Mouse (Mus musculus) hindbrain, embryonic 16.5 days (tissue): ENCODE measurements around the gene Fam149b. TPM values are rescaled to one million over a fixed set of nuclear protein-coding genes. Genes with fewer than 3 reads are reported as not detected.
"Not testable (repeated sequence)": the region's sequence is repeated elsewhere in the genome, so short reads cannot be mapped to it uniquely, and the experiment has no call there.

Source experiments
- ATAC-seq: fragments of 200-750 bp; cut with Nextera tagmentation; 2 replicates; pipeline ENCODE4 v1.8.0; 2017; ENCODE audit warnings: moderate TSS enrichment, moderate library complexity
- H3K27ac ChIP-seq: fragments of 300-500 bp; sonication (generic); 2 replicates; pipeline ENCODE4 v1.5.1; 2014; ENCODE audit warnings: low read depth, mild to moderate bottlenecking, control low read depth, low read length, moderate library complexity
- H3K27me3 ChIP-seq: fragments of 300-500 bp; sonication (generic); replicated peaks from 2 replicates; pipeline ENCODE4 v1.6.1; 2014; ENCODE audit warnings: low read length; ENCODE audit not compliant: control insufficient read depth, insufficient read depth
- H3K36me3 ChIP-seq: fragments of 300-500 bp; sonication (generic); 2 replicates; pipeline ENCODE4 v1.6.1; 2014; ENCODE audit warnings: mild to moderate bottlenecking, low read length, moderate library complexity, mixed read lengths; ENCODE audit not compliant: control insufficient read depth, insufficient read depth
- H3K4me1 ChIP-seq: fragments of 300-500 bp; sonication (generic); 2 replicates; pipeline ENCODE4 v1.6.1; 2014; ENCODE audit warnings: low read depth, low read length; ENCODE audit not compliant: control insufficient read depth, insufficient read depth
- H3K4me2 ChIP-seq: fragments of 300-500 bp; sonication (generic); 2 replicates; pipeline ENCODE4 v1.6.1; 2014; ENCODE audit warnings: mild to moderate bottlenecking, low read length, control low read depth, moderate library complexity
- H3K4me3 ChIP-seq: fragments of 300-500 bp; sonication (generic); 2 replicates; pipeline ENCODE4 v1.5.1; 2014; ENCODE audit warnings: mild to moderate bottlenecking, low read length, control low read depth, moderate library complexity
- H3K9ac ChIP-seq: fragments of 300-500 bp; sonication (generic); 2 replicates; pipeline ENCODE4 v1.6.1; 2014; ENCODE audit warnings: low read depth, mild to moderate bottlenecking, control low read depth, low read length, moderate library complexity
- H3K9me3 ChIP-seq: fragments of 300-500 bp; sonication (generic); 2 replicates; pipeline ENCODE4 v1.6.1; 2014; ENCODE audit warnings: mild to moderate bottlenecking, low read length, moderate library complexity; ENCODE audit not compliant: control insufficient read depth
- WGBS: fragments of 180-500 bp; shearing (Covaris S2); extraction: QIAGEN DNeasy Blood & Tissue Kit; methylation state at CpG from one replicate; pipeline ENCODE4 v1.1.7; 2014; 5-methylcytosine and 5-hydroxymethylcytosine counted together
- polyA plus RNA-seq: library from polyadenylated mRNA; unstranded; fragments of >200 nt; fragmentation: Nextera tagmentation; extraction: Ambion mirVana; gene quantifications from 2 replicates; pipeline ENCODE4 v1.2.1, GENCODE M21; 2015

Fam149b gene
- 40.1 and 40.4 TPM in 2 replicates for polyA plus RNA-seq

- Histone ChIP-seq H3K4me2 (peak within 1 kb of the TSS; percentile 93), H3K36me3 (peaks cover 10% of the 10 kb centered on the region), H3K4me3 (peak within 1 kb of the TSS; percentile 81), H3K4me1 (peaks cover 15% of the 10 kb centered on the region), H3K9me3 (no peaks in the 10 kb centered on the region), H3K9ac (peak within 1 kb of the TSS; percentile 87), H3K27ac (peak within 1 kb of the TSS; percentile 88), H3K27me3 (no peaks in the 10 kb centered on the region)
- ATAC-seq = peak; percentile 99
- under 1% methylated on average over 40 of the region's 42 CpGs for WGBS
Observed at GRCm38 (mm10) chr14:20347991-20348541, at the start of gene Fam149b, which contains the start of gene Ecd. TSS of gene Fam149b (plus strand) at chr14:20348162. TSS of gene Ecd (minus strand) at chr14:20348121.

GRCm38 (mm10) chr14:20305085-20305484 lies 42.9 kb upstream of the Fam149b start:
- H3K27me3 ChIP-seq, H3K36me3 ChIP-seq, H3K4me1 ChIP-seq, H3K4me3 ChIP-seq, H3K4me2 ChIP-seq, ATAC-seq, H3K27ac ChIP-seq, H3K9me3 ChIP-seq, H3K9ac ChIP-seq: not testable (repeated sequence)
- 69% methylated on average over 2 of the region's 2 CpGs for WGBS

GRCm38 (mm10) chr14:20315137-20315536 lies 32.8 kb upstream of the Fam149b start:
- Histone ChIP-seq H3K9me3 (no peaks in the 10 kb centered on the region), H3K4me3 (no peak overlapping the region), H3K27ac (no peak overlapping the region), H3K36me3 (0 out of 2 replicates have a peak, but pooled peaks cover 3% of the 10 kb centered on the region), H3K4me1 (no peaks in the 10 kb centered on the region), H3K9ac (no peak overlapping the region), H3K4me2 (no peak overlapping the region), H3K27me3 (no peaks in the 10 kb centered on the region)
- no peak for ATAC-seq
- WGBS = 90% methylated on average over 1 of the region's 1 CpGs

- no peak for ATAC-seq
- Histone ChIP-seq H3K27ac (no peak overlapping the region), H3K27me3 (no peaks in the 10 kb centered on the region), H3K9ac (no peak overlapping the region), H3K4me1 (no peaks in the 10 kb centered on the region), H3K9me3 (no peaks in the 10 kb centered on the region), H3K4me3 (no peak overlapping the region), H3K4me2 (no peak overlapping the region), H3K36me3 (peaks cover 15% of the 10 kb centered on the region)
- WGBS = 81% methylated on average over 3 of the region's 3 CpGs
Observed at GRCm38 (mm10) chr14:20319420-20319819, 28.5 kb upstream of the Fam149b start.

GRCm38 (mm10) chr14:20324196-20324595 lies 23.8 kb upstream of the Fam149b start:
- WGBS = 95% methylated on average over 9 of the region's 9 CpGs
- H3K4me3 ChIP-seq = no peak overlapping the region
- H3K27ac ChIP-seq = no peak overlapping the region
- H3K4me2 ChIP-seq = no peak overlapping the region
- no peaks in the 10 kb centered on the region for H3K9me3 ChIP-seq
- H3K36me3 ChIP-seq = peaks cover 34% of the 10 kb centered on the region
- ATAC-seq = no peak
- H3K4me1 ChIP-seq = no peaks in the 10 kb centered on the region
- H3K9ac ChIP-seq = no peak overlapping the region
- no peaks in the 10 kb centered on the region for H3K27me3 ChIP-seq

- Histone ChIP-seq H3K27ac (no peak overlapping the region), H3K4me3 (no peak overlapping the region), H3K27me3 (no peaks in the 10 kb centered on the region), H3K4me2 (no peak overlapping the region), H3K9ac (no peak overlapping the region), H3K9me3 (no peaks in the 10 kb centered on the region), H3K4me1 (no peaks in the 10 kb centered on the region), H3K36me3 (peaks cover 33% of the 10 kb centered on the region)
- ATAC-seq = no peak
- 78% methylated on average over 9 of the region's 9 CpGs for WGBS
Observed at GRCm38 (mm10) chr14:20328474-20328873, 19.5 kb upstream of the Fam149b start.

- no peak overlapping the region for H3K4me2 ChIP-seq
- H3K36me3 ChIP-seq = peaks cover 33% of the 10 kb centered on the region
- WGBS = 94% methylated on average over 4 of the region's 4 CpGs
- no peak overlapping the region for H3K9ac ChIP-seq
- H3K9me3 ChIP-seq = no peaks in the 10 kb centered on the region
- H3K4me3 ChIP-seq = no peak overlapping the region
- no peak overlapping the region for H3K27ac ChIP-seq
- H3K27me3 ChIP-seq = no peaks in the 10 kb centered on the region
- H3K4me1 ChIP-seq = no peaks in the 10 kb centered on the region
- no peak for ATAC-seq
Observed at GRCm38 (mm10) chr14:20331316-20331715, 16.6 kb upstream of the Fam149b start.

GRCm38 (mm10) chr14:20339415-20339814 lies 8.5 kb upstream of the Fam149b start:
- Histone ChIP-seq H3K4me1 (no peaks in the 10 kb centered on the region), H3K36me3 (peaks cover 9% of the 10 kb centered on the region), H3K9ac (no peak overlapping the region), H3K9me3 (no peaks in the 10 kb centered on the region), H3K4me2 (no peak overlapping the region), H3K27ac (no peak overlapping the region), H3K4me3 (no peak overlapping the region), H3K27me3 (no peaks in the 10 kb centered on the region)
- WGBS = 97% methylated on average over 5 of the region's 5 CpGs
- ATAC-seq = no peak

GRCm38 (mm10) chr14:20340149-20340548 lies 7.8 kb upstream of the Fam149b start:
- Histone ChIP-seq H3K36me3 (peaks cover 13% of the 10 kb centered on the region), H3K27me3 (no peaks in the 10 kb centered on the region), H3K4me2 (no peak overlapping the region), H3K4me1 (no peaks in the 10 kb centered on the region), H3K9ac (no peak overlapping the region), H3K27ac (no peak overlapping the region), H3K9me3 (no peaks in the 10 kb centered on the region), H3K4me3 (no peak overlapping the region)
- WGBS = 86% methylated on average over 8 of the region's 8 CpGs
- ATAC-seq = 0 out of 2 replicates have a peak, but pooled peaks have one; percentile 30
